Mouse (Mus musculus): Measurements from ENCODE around the gene P2rx3. TPM values are rescaled to one million over a fixed set of nuclear protein-coding genes. Genes with fewer than 3 reads are reported as not detected.

The P2rx3 gene
- polyA plus RNA-seq, 1 experiment, result 4.2 TPM

DNA sequence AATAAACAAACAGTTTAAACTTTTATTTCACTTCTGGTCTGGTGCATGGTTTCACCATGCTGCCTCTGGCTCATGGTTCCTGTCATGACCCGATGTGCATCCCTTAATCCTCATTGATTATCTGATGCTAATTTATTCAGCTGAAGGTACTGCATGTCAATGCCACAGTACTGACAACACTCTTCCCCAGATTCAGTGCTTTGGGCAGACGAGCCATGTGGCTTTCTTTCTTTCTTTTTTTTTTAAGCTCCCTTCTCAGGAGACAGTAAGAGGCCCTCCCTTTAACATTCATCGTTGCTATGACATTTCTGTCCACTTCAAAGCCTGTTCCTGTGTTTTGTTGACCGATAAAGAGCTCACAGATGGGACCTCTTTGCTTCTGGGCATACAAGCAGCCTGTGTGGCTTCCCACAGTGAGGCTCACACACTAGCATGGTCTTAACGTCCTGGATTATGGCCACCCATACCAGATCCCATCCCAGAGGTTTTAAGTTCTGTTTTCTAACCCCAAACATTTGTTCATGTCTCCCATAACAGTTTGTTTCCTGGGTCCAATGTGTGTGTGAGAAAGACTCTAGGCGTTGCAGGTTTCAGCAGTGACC, 74.3 kb downstream of the P2rx3 start:
- TF ChIP-seq POLR2A (IDR thresholded peaks at IDR 0.05; ENCODE audit: low read depth, low read length) (no peak), CTCF (IDR thresholded peaks at IDR 0.05; ENCODE audit: borderline replicate concordance, insufficient read depth, low read length) (no peak)
- Histone ChIP-seq H3K27ac (ENCODE audit: insufficient read depth, low read length) (no peak overlapping the region), H3K4me1 (ENCODE audit: control insufficient read depth, insufficient read depth, low read length) (no peaks in the 10 kb centered on the region; the same call in 1 of the 2 replicates), H3K4me3 (ENCODE audit: insufficient read depth, low read length) (no peak overlapping the region)

DNA sequence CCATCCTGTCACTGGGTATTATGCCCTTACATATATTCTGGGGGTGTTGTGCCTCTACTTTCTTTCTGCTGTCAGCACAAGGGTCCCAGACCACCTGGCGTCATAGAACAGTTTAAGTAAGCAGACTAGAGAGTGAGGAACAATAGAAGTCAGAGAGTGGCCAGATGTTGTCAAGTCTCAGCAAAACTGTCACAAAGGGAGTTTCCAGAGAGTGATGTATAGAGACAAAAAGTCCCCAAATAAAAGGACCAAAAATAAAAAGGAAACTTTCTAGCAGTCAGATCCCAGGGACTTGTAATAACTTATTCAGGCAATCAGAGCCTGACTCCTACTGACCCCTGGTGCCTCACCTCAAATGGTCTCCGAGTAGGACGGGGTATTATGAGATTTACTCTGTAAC, 75.4 kb downstream of the P2rx3 start:
- Histone ChIP-seq H3K4me1 (ENCODE audit: control insufficient read depth, insufficient read depth, low read length) (no peaks in the 10 kb centered on the region), H3K27ac (ENCODE audit: insufficient read depth, low read length) (no peak overlapping the region; the same call in 1 of the 2 replicates), H3K4me3 (ENCODE audit: insufficient read depth, low read length) (no peak overlapping the region)
- TF ChIP-seq CTCF (IDR thresholded peaks at IDR 0.05; ENCODE audit: borderline replicate concordance, insufficient read depth, low read length) (no peak), POLR2A (IDR thresholded peaks at IDR 0.05; ENCODE audit: low read depth, low read length) (no peak)

DNA sequence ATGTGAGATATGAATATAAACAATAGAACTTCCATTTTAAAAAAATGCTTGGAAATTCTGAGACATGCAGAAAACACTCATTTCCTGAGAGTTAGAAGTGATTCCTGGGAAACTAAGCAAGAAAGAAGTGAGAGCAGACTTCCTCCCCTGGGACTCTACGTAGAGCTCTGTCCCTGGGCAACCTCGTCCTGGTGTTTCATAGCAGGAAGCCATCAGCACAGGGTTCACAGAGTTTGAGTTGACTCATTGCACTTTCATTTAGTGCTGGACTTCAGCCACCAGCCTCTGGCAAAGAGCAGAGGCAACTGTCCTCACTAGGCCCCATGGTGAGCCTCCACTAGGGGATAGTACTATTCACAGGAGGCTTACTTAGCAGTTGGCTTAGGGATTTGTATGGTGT, 76.0 kb downstream of the P2rx3 start:
- Histone ChIP-seq H3K4me1 (ENCODE audit: control insufficient read depth, insufficient read depth, low read length) (no peaks in the 10 kb centered on the region), H3K27ac (ENCODE audit: insufficient read depth, low read length) (0 out of 2 replicates have a peak overlapping the region, but pooled peaks have one; percentile 63), H3K4me3 (ENCODE audit: insufficient read depth, low read length) (no peak overlapping the region)
- TF ChIP-seq POLR2A (IDR thresholded peaks at IDR 0.05; ENCODE audit: low read depth, low read length) (no peak), CTCF (IDR thresholded peaks at IDR 0.05; ENCODE audit: borderline replicate concordance, insufficient read depth, low read length) (no peak)

DNA sequence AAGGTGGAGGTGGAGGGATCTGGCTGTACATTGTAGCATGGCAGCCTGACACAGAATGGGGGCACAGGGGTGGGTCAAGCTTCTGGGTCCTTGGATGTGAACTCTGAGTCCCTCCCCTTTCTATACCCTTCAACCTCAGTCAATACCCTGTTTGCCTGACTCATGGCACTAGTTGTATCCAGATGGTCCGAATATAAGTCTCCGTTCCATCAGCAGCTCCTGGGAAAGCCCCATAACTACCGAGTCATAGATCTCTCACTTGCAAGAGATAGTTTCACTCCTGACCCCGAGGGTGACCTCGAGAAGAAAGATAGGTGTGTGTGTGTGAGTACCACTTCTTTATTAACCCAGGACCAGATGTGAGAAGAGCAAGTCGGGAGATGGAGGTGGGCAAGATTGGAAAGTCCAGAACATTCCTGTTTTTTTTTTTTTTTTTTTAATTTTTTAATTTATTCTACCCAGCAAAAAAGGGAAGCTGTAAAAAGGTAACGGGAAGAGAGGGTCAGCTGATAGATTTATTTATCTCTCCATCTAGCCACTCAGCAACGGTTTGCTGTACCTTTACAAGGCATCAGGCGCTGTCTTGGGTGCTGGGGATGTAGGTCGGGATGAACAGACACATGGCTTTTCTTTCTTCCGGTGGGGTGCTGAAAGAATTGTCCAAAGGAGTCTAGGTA, 78.5 kb downstream of the P2rx3 start:
- Histone ChIP-seq H3K27ac (ENCODE audit: insufficient read depth, low read length) (no peak overlapping the region), H3K4me3 (ENCODE audit: insufficient read depth, low read length) (no peak overlapping the region), H3K4me1 (ENCODE audit: control insufficient read depth, insufficient read depth, low read length) (no peaks in the 10 kb centered on the region)
- TF ChIP-seq CTCF (IDR thresholded peaks at IDR 0.05; ENCODE audit: borderline replicate concordance, insufficient read depth, low read length), result no peak
- TF ChIP-seq POLR2A (IDR thresholded peaks at IDR 0.05; ENCODE audit: low read depth, low read length), result no peak

DNA sequence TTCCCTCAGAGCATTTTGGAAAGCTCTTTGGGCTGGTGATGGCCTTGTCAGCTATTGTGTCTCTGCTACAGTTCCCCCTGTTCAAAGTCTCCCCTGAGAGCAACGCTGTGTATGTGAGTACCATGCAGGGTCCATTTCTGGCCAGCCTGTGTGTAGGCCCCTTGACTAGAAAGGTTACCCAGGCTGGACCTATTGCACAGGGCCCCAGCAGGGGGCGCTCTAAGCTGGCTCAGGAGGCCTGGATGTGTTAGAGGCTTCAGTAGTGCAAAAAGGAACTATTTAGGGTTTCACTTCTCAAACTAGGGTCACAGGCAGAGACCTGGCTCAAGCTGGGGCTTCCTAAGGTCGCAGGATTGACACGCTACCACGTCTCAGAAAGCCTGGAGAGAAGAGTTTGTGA, 81.0 kb downstream of the P2rx3 start:
- no peaks in the 10 kb centered on the region; the same call in 1 of the 2 replicates for H3K4me1 ChIP-seq (ENCODE audit: control insufficient read depth, insufficient read depth, low read length)
- H3K4me3 ChIP-seq (ENCODE audit: insufficient read depth, low read length), result no peak overlapping the region
- no peak overlapping the region for H3K27ac ChIP-seq (ENCODE audit: insufficient read depth, low read length)
- TF ChIP-seq POLR2A (IDR thresholded peaks at IDR 0.05; ENCODE audit: low read depth, low read length) (no peak), CTCF (IDR thresholded peaks at IDR 0.05; ENCODE audit: borderline replicate concordance, insufficient read depth, low read length) (peak; percentile 46; the same call in 1 of the 2 replicates)

DNA sequence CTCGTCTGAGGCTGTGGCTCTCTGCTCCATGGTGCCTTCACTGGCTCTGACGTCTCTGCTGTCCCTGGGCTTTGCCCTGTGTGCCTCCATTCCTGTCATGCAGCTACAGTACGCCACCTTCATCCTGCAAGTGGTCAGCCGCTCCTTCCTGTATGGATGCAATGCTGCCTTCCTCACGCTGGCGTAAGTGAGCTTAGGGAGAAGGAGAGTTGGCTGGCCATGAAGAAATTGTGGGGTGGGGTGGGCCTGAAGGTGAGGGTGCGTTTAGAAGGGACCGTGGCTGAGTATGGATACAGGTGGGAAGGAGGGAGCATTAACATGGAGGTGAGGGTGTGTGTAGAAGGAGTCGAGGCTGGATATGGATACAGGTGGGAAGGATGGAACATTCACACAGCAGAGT, 81.8 kb downstream of the P2rx3 start:
- TF ChIP-seq POLR2A (IDR thresholded peaks at IDR 0.05; ENCODE audit: low read depth, low read length), result no peak
- H3K4me3 ChIP-seq (ENCODE audit: insufficient read depth, low read length), result no peak overlapping the region
- no peak overlapping the region for H3K27ac ChIP-seq (ENCODE audit: insufficient read depth, low read length)
- no peaks in the 10 kb centered on the region; the same call in 1 of the 2 replicates for H3K4me1 ChIP-seq (ENCODE audit: control insufficient read depth, insufficient read depth, low read length)

DNA sequence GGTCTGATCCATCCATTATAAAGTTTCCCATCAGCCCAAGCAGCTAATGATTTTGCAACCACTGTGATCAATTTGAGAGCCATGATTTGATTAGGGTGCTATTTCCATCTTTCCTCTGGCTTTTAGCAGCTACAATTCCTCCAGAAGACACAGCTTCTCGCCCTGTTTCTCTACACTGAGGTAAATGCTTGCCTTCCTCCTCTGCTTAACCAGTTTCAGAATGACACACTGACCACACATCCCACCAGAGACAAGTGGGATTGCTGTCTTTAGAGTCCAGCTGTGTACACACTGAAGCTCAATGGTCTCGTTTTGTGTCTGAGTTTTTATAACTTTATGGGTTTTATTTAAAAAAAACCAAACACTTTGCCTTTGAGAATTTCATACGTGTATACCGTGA, 84.6 kb downstream of the P2rx3 start:
- no peak overlapping the region for H3K4me3 ChIP-seq (ENCODE audit: insufficient read depth, low read length)
- H3K4me1 ChIP-seq (ENCODE audit: control insufficient read depth, insufficient read depth, low read length), result no peaks in the 10 kb centered on the region; the same call in 1 of the 2 replicates
- H3K27ac ChIP-seq (ENCODE audit: insufficient read depth, low read length), result no peak overlapping the region
- TF ChIP-seq CTCF (IDR thresholded peaks at IDR 0.05; ENCODE audit: borderline replicate concordance, insufficient read depth, low read length), result no peak
- TF ChIP-seq POLR2A (IDR thresholded peaks at IDR 0.05; ENCODE audit: low read depth, low read length), result no peak

DNA sequence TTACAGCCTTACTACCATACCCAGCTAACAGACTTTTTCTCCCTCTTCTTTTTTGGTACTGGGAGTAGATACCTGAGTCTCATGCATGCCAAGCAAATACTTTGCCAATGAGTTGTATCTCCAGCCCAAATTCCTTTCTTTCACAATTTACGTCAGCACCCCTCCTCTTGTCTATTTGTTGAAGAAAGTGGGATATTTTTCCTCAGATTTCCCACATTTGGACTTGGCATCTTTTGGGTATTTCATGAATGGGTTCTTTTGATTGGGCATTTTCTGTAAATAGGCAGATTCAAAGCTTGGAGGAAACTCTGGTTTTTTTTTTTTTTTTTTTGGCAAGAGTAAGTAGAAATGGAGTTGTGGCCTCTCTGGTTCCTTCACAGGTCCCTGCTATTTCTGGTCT, 85.0 kb downstream of the P2rx3 start:
- no peak overlapping the region for H3K4me3 ChIP-seq (ENCODE audit: insufficient read depth, low read length)
- no peaks in the 10 kb centered on the region; the same call in 1 of the 2 replicates for H3K4me1 ChIP-seq (ENCODE audit: control insufficient read depth, insufficient read depth, low read length)
- no peak overlapping the region for H3K27ac ChIP-seq (ENCODE audit: insufficient read depth, low read length)
- TF ChIP-seq CTCF (IDR thresholded peaks at IDR 0.05; ENCODE audit: borderline replicate concordance, insufficient read depth, low read length) (no peak), POLR2A (IDR thresholded peaks at IDR 0.05; ENCODE audit: low read depth, low read length) (no peak)

DNA sequence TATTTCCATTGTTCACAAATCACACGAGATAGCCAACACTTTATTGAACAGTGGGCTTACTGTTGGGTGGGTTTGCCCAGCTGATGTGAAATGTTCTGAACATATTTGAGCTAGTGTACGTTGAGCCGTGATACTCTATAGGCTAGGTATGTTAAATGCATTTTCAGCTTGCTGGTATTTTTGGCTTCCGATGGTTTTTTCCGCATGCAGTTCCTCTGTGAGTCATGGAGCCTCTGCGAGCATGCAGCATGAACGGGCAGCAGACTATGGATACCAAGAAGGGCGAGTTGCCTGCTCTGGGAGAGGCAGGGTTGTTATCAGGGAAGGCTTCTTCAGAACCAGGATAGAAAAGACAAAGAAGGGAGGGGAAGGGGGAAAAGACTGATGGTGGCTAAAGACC, 86.2 kb downstream of the P2rx3 start:
- Histone ChIP-seq H3K4me3 (ENCODE audit: insufficient read depth, low read length) (no peak overlapping the region), H3K4me1 (ENCODE audit: control insufficient read depth, insufficient read depth, low read length) (no peaks in the 10 kb centered on the region; the same call in 1 of the 2 replicates), H3K27ac (ENCODE audit: insufficient read depth, low read length) (no peak overlapping the region)
- no peak for TF ChIP-seq CTCF (IDR thresholded peaks at IDR 0.05; ENCODE audit: borderline replicate concordance, insufficient read depth, low read length)
- no peak for TF ChIP-seq POLR2A (IDR thresholded peaks at IDR 0.05; ENCODE audit: low read depth, low read length)

DNA sequence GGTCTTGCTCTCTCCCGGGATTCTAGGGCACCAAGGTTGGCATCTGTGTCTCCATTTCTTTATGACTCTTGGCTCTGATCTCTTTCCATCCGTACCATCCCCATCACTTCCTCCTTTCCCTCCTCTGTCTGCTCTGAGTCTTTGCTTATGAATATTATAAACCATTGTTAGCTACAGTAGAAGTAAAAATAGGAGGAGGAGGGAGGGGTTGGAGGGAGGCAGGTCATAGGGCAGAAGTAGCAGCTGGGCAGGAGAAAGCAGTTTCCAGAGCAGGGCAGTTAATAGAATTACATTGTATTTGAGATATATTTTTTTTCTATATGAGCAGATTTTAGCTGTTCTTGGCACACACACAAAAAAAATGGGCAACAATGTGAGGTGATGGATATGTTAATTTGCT, 88.5 kb downstream of the P2rx3 start:
- no peak overlapping the region for H3K4me3 ChIP-seq (ENCODE audit: insufficient read depth, low read length)
- TF ChIP-seq POLR2A (IDR thresholded peaks at IDR 0.05; ENCODE audit: low read depth, low read length) (no peak), CTCF (IDR thresholded peaks at IDR 0.05; ENCODE audit: borderline replicate concordance, insufficient read depth, low read length) (no peak)
- H3K4me1 ChIP-seq (ENCODE audit: control insufficient read depth, insufficient read depth, low read length), result no peaks in the 10 kb centered on the region; the same call in 1 of the 2 replicates
- H3K27ac ChIP-seq (ENCODE audit: insufficient read depth, low read length), result no peak overlapping the region

Other genes starting within 250 kb of the P2rx3 start
- 17.1 and 17.6 TPM in 2 replicates for gene Ube2l6, start 238.6 kb downstream of the P2rx3 start, polyA plus RNA-seq (2011; ENCODE audit: insufficient read length, low read depth, missing spikeins)
- not detected in 2 replicates for gene Smtnl1, start 214.8 kb downstream of the P2rx3 start, polyA plus RNA-seq (2011; ENCODE audit: insufficient read length, low read depth, missing spikeins)
- 25.3 and 31.1 TPM in 2 replicates for gene Timm10, start 210.5 kb downstream of the P2rx3 start, polyA plus RNA-seq (2011; ENCODE audit: insufficient read length, low read depth, missing spikeins)
- gene Slc43a1, start 198.6 kb downstream of the P2rx3 start, polyA plus RNA-seq (2011; ENCODE audit: insufficient read length, low read depth, missing spikeins), result 6.6 and 8.7 TPM in 2 replicates
- gene Rtn4rl2, start 150.8 kb downstream of the P2rx3 start, polyA plus RNA-seq (2011; ENCODE audit: insufficient read length, low read depth, missing spikeins), result 1.2 and 1.3 TPM in 2 replicates
- 25.5 and 26.0 TPM in 2 replicates for gene Slc43a3, start 100.9 kb downstream of the P2rx3 start, polyA plus RNA-seq (2011; ENCODE audit: insufficient read length, low read depth, missing spikeins)
- not detected in 2 replicates for gene Prg2, start 57.0 kb downstream of the P2rx3 start, polyA plus RNA-seq (2011; ENCODE audit: insufficient read length, low read depth, missing spikeins)
- gene Prg3, start 49.2 kb downstream of the P2rx3 start, polyA plus RNA-seq (2011; ENCODE audit: insufficient read length, low read depth, missing spikeins), result not detected in 2 replicates
- gene Ssrp1, start 228 bp downstream of the P2rx3 start, polyA plus RNA-seq (2011; ENCODE audit: insufficient read length, low read depth, missing spikeins), result 178 and 208 TPM in 2 replicates
- gene Tnks1bp1, start 10.6 kb upstream of the P2rx3 start, polyA plus RNA-seq (2011; ENCODE audit: insufficient read length, low read depth, missing spikeins), result 118 and 155 TPM in 2 replicates
- gene Aplnr, start 98.8 kb upstream of the P2rx3 start, polyA plus RNA-seq (2011; ENCODE audit: insufficient read length, low read depth, missing spikeins), result not detected in 2 replicates
- not detected in 2 replicates for gene Lrrc55, start 159.7 kb upstream of the P2rx3 start, polyA plus RNA-seq (2011; ENCODE audit: insufficient read length, low read depth, missing spikeins)

Data from embryonic fibroblast, embryonic 13.5 days (primary cell).